Mouse (Mus musculus) liver, embryonic 14.5 days (tissue): ENCODE results near the gene Poc1a.

Experiments used
- CTCF ChIP-seq: IDR thresholded peaks from 2 replicates; pipeline ENCODE4 v1.5.1; 2016; ENCODE audit warnings: antibody characterized with exemption, low read depth, control low read depth
- EP300 ChIP-seq: IDR thresholded peaks from 2 replicates; pipeline ENCODE4 v1.6.1; 2016; ENCODE audit warnings: antibody characterized with exemption, low read depth

GRCm38 (mm10) chr9:106348281-106348680 lies 67.4 kb downstream of the Poc1a start:
- TF ChIP-seq EP300: no peak
- no peak for TF ChIP-seq CTCF
